Mouse (Mus musculus) embryo, embryonic 11.5 days (tissue): ENCODE data around the gene Gm44.
A peak's percentile ranks its signal among the peaks of the same experiment; 100 is the strongest.
"Not testable (repeated sequence)": the region's sequence is repeated elsewhere in the genome, so short reads cannot be mapped to it uniquely, and the experiment has no call there.

Experiments
- DNase-seq: peaks from one replicate; pipeline ENCODE4 v3.0.0-alpha.2; 2012; ENCODE audit warnings: low read depth, low spot score

Gene Gm44

GRCm38 (mm10) chrX:90891842-90892241 lies at the start of gene Gm44:
Gm44 (plus strand) TSS chrX:90892142.
- no peak for DNase-seq

- peak; percentile 0 for DNase-seq
Measured at GRCm38 (mm10) chrX:90927989-90928388, 36.0 kb downstream of the Gm44 start.

GRCm38 (mm10) chrX:90938211-90938610 lies 46.3 kb downstream of the Gm44 start:
- DNase-seq = not testable (repeated sequence)
